Mouse (Mus musculus): Measurements from ENCODE around the gene Cdkal1.
A peak's percentile ranks its signal among the peaks of the same experiment; 100 is the strongest.

The Cdkal1 gene

DNA sequence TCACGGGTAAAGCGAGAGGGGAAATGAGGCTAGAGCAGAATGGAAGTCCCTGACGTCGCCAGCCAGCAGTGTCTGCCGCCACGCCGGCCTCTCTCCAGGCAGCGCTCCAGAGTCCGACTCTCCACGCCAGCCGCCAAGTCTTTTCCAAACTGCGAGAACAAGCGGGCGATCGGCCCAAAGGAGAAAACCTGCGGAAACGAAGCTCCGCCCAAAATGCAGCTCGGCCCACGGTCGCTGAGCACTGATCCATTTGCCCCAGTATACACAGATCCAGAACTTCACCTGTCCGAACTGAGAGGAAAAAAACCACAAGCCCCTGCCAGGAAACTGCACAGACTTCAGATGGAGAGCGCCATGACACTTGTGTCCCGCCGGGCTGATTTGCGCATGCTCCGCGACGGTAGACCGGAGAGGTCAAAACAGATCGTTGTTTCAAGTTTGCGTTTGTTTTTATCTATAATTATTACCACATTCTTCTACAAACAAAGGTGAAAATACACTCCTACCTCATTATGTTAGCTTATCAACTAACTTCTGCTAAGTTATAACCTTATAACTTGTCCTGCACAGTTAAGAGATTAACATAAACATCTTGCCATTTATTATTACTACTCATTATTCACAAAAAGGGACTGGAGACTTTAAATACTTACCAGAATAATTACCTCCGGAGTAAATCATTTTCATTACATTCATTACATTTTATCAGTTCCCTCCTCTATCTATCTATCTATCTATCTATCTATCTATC, at the start of gene Cdkal1:
Gene Cdkal1 (minus strand): TSS at position 394 of the 751 bp plus-strand sequence.
- peak; percentile 76 to 77 for DNase-seq

DNA sequence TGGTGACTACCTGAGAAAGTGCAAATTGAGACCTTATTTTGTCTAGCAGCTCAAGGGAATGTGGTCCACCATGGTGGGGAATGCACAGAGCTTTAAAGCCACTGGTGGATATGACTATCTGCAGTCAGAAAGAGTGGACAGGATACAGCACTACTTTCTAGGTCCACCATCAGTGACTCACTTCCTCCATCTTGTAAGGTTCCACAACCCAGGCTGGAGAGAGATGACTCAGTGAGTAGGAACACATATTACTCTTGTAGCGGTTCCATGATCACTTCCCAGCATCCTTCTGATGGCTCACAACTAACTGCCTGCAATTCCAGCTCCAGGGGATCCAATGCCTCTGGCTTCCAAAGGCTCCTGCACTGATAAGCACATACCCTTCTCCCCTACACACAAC, 47.9 kb upstream of the Cdkal1 start:
- no peak for DNase-seq

DNA sequence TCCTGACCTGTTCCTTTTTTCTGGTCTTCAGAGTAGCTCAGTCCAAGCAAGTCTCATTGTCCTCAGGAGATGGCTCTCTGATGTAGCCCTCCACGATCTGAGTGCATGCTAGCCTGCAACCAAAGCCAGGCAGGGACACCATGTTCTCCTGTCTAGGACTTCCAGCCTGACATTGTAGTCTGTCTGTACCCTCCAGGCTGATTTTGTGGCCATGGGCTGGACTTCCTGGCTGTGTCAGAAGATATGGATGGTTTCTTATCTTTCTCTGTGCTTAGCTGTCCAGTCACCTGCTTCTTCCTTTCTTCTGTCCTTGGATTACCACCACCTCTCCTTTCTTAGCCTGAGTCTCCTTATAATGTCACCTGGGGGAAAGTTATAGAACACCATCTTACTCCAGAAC, 47.2 kb upstream of the Cdkal1 start:
- no peak for DNase-seq

DNA sequence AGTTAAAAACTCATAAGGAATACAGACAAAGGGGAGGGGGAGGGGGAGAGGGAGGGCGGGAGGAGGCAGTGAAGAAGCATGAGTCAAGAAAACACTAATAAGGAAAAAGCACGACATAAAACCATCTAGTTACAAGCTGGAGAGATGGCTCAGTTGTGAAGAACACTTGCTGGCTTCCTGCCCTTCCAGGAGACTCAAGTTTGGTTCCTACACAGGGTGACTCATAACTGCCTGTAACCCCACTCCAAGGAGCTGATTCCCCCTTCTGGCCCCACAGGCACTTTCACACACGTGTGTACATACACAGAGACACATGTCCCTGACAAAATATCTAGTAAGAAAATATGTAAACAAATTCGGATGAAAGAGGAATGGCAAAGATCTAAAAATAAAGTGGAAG, 46.2 kb upstream of the Cdkal1 start:
- DNase-seq, result no peak

DNA sequence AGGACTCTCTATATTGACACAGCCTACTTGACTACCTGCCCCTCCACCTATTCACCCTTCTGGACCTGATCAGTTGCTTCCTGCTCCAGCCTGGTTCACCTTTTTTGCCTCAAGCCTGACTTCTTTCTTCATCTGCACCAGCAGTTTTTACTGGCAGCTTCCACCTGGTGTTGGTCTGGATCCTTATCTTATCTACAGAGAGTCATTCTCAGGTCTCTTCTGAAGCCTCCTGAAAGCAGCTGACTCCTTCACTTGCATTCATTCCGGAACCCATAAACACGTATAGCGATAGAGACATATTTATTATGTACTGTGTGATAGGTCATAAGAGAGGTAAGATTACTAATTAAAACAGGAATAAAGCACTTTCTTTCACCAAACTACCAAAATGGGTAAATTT, 11.3 kb upstream of the Cdkal1 start:
- no peak for DNase-seq

DNA sequence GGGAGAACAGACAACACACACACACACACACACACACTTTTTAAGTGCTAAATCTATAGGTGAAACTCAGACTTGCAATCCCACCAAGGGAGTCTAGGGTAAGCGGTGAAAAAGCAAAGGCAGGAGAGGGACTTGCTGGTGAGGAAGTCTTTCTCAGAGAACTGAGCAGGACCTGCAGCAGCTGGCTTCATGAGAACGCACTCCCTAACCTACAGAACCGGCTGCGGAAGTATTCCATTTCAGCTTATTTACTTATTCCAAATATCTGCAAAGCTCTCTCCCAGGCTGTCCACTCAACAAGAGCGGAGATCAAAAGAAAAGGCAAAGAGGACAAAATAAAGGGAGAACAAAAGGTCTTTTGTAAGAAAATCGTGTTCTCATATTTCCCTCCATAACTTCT, 8.9 kb upstream of the Cdkal1 start:
- DNase-seq, result no peak

DNA sequence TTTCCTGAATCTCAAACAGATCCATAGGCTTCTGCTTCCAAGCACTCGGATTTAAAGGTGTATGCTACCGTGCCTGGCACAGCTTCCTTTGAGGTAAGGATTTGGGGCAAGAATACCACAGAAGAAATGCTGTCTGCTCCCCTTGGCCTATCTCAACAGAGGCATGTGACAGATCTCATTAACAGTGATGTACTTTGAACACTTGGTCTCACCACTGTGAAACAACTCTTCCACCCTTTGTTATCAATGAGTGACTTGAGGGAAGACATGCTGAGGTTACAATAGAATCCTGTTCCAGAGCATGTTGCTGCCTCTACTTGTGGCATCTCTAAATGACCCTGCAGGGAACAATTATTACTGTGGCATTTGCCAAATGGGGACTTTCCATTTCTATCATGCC, 4.6 kb upstream of the Cdkal1 start:
- no peak for DNase-seq

DNA sequence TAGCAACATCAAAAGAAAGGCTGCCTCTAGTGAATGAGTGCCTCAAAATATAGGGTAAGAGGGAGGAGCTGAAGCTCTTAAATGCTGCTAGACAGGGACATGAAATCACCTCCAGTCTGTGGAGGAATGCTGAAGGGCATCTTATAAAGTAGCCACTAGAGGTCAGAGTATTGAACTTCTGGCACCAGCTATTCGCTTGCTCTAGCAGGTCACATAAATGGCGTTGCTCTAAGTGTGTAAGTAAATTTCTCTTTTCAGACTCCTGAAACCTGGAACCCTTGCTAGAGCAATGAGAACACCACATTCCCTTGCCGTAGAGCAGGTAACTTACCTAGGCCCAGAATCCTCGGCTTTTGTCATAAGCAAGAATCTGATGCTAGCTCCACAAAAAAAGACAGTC, 2.0 kb upstream of the Cdkal1 start:
- DNase-seq, result no peak

DNA sequence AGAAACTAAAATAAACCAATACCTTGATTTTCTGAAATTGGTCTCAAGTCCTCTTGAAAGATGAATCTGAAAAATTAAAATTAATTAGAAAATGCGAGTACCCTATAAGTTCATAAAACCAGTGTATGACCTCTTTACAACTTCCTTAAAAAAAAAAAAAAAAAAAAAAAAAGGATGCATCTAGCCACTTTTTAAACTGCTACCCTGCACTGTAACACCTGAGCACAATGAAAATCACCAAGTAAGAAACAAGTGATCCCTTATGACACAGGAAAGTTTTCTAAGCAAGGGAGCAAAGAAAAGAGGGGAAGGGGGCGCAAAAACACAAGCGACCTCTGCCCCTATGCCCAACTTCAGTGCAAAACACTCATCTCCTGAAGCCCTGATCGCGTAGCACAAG, 598 bp downstream of the Cdkal1 start:
- no peak for DNase-seq

DNA sequence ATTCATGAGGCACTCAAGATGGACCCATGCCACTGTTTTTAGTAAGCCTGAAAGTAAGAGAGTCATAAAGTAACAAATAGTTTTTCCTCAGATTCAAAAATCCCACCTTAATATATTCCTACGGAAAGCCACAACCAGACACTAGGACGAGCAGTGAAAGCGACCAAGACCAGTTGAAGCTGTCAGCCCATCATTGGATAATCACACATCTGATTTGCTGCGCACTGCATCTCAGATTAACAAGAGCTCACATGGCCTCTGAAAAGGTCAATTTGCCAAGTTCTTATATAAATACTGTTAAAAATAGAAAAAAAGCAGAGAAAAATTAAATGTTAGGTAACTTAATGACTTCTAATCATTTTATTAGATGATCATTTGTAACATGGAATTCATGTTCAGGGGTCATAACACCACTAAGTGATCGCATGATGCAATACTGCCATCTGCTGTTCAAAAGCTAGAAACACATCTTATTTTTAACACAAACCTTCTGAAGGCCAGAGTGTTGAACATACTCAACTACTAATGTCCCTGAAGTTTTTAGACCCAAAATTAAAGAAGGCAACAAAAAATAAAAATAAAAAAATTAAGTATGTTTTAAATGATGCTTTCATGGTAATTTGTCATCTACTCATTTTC, 16.9 kb downstream of the Cdkal1 start:
- DNase-seq, result no peak

DNA sequence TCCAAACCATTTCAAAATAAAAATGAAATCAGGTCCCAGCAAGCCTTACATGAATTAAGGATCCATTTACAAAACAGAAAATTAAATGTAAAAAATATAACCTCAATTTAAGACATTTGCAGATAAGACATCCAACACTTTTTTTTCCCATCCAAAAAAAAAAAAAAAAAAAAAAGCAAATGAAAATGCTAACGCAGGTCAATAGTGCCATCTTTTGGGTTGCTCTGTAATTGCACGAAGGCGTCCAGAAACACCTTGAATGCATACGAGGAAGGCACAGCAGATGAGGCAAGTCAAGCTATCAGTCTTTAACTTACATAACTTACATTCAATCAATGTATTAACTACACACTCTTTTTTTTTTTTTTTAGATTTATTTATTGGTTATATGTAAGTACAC, 20.3 kb downstream of the Cdkal1 start:
- peak; percentile 20 to 25 for DNase-seq

DNA sequence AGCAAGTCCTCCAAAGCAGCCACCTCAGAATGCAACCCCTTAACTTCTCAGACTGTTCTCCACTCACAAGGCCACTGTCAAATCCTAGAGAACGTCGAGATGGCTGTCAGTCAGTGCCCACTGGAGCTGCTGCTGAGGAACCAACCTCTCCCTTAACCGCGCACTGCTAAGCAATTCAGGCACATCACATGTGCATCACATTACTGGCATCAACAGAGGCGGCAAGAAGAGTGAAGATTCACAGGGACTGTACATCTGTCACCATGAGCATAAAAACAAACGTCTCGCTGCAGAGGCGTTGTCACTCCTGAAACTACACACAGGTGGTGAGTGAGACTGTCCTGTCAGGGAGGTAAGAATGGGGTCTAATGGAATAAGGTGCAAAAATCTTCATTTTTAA, 21.7 kb downstream of the Cdkal1 start:
- no peak for DNase-seq

DNA sequence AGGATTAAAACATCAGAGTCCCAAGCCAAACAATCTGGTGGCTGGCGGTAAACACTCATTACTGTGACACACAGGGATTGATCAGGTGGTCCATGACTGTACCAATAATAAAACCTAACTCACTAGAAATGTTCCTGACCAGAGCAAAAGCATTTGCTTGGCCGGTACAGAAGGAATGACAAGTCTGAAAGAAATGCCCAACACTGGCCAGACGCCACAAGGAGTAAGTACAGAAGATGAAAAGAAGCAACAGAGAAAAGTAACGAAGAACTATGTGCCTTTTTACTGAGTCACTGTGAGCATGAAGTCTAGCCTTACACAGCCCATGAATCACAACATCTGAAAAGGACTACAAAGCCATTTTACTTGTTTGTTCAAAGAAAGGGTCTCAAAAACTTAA, 24.3 kb downstream of the Cdkal1 start:
- no peak for DNase-seq

DNA sequence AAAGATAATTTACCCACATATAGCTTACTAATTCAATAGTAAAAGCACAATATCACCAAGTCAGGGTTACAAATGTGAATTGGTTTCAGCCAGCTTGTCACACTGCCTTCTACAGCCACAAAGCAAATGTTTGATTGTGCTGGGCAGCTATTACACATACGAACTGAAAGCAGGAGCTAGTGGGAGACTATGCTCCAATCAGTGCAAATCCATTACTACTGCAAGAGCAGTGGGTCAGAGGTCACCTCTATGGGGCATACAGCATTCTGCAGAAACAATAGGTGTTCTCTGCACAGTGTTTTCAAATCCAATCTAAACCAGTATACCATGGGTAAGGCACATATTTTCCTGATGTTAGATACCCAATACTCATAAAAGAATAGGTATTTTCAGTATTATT, 27.4 kb downstream of the Cdkal1 start:
- no peak for DNase-seq

DNA sequence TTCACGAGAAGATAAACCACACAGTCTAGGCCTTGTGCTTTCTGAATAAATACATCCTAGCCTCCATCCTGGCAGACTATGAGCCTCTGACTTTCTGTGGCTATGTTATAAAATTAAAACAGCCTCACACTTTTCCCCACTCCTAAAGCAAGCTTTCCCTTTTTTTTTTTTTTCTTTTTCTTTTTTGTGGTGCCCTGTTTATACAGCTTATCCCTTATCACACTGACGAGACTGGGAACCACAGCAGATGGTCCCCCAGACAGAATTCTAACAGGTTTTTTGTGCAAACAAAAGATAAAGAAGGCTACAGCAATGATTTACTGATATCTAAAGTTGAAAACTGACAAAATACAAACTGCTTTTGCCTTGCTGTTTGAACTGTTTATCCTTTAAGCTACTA, 29.0 kb downstream of the Cdkal1 start:
- DNase-seq, result no peak

DNA sequence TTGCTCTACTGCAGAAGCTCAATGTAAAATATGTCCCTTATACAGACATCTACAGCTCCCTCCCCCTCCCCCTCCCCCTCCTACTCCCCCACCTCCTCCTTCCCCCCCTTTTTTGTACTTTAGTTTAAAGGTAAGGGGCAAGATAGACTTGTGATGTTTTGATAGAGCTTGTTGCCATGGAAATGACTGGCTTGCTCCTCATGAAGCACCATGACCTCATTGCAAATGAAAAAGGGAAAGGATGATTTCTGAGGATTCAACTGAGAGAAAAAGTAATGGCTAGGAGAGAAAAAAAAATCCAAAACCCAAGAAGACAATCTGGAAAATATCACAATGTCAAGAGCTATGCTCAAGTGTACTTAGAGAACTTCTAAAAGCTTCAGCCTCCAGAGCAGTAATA, 29.4 kb downstream of the Cdkal1 start:
- no peak for DNase-seq

DNA sequence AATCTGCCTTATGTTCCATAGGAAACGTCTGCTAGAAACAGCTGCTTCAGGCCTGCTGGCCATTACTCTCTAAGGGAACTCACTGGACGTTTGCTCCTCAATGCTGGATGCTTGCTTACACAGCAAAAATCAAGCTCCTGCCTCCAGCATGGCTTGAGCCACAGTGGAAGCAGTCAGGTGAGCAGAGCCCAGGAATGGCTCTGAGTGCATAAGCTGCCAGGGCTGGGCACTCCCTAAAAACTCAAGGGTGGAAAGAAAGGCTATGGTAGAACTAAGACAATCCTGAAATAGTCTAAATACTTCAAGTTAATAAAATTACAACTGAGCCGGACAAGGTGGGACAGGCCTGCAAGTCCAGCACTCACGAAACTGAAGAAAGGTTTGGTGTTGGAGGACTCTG, 30.7 kb downstream of the Cdkal1 start:
- no peak for DNase-seq

DNA sequence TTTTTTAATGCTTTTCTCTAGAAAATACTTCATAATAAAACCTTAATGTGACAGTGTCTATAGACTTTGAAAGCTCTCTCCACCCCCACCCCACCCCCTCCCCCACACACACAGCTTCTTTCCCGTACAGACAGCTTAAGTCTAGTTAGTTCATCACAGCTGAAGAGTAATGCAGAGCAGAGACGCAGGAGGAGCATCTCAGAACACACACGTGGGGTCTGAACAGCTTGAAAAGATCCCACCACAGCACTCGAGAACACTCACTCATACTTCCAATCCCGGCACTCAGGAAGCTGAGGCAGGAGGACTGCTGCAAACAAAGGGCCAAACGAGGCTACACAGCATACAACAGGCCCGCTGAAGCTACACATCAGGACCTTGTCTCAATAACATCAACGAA, 31.1 kb downstream of the Cdkal1 start:
- DNase-seq, result no peak

DNA sequence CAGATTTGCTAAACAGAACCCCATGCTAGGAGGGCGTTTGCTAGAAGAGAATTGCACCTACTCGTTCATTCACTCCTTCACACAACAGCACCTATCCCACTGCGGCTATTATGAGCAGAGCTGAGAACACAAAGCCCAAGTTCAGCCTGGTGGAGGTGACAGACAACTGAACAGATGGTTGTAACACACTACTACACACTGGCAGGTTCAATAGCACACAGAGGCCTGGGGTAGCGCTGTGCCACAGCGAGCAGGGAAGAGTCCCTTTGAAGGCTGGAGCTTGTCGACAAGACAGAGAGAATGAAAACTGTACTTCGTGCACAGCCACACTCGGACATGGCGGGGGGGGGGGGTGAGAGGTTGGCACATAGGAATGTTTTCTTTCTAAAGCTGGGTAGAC, 31.6 kb downstream of the Cdkal1 start:
- peak; percentile 7 to 22 for DNase-seq

DNA sequence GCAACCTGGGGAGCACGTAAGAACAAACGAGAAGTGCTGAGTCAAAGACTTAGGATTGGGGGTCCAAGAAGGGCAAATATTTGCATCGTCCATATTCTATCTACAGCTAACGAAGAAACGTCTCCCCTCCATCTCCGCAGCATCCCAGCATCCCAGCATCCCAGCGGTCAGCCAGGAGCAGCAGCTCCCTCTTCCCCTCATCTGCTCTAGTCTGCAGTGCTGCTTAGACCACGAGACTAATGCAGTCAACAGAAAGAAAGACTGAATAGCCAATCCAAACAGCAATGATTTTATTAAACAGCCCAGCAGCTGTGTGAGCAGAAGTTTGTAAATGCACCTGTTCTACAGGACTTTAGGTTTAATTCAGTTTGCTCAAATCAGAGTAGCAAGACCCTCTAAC, 32.0 kb downstream of the Cdkal1 start:
- DNase-seq, result no peak

DNA sequence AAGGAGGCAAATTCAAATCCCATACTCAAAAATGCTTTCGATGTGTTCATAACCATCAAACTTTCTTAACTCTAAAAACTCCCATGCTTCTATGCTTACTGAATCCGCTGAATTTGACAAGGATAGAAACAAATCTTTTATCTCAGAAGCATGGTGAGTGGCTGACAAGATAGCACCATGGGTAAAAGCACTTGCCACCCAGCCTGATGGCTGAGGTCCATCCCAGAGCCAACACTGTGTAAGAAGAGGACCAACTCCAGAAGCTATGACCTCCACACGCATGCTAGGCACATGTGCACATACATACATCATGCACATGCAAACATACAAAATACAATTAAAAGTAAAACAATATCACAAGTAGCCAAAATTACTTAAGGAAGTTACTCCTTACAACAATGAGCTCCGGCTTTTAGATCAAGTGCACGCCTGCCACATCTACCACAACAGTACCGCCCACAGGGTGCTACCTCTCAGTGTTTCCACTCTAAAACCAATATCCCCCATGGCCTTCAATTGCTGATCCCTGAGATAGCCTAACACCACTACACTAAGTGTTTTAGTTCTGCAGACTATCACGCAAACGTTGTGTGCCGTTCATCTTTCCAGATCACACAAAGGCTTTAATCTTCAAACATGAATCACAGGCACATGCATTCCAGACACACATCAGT, 35.4 kb downstream of the Cdkal1 start:
- no peak for DNase-seq

DNA sequence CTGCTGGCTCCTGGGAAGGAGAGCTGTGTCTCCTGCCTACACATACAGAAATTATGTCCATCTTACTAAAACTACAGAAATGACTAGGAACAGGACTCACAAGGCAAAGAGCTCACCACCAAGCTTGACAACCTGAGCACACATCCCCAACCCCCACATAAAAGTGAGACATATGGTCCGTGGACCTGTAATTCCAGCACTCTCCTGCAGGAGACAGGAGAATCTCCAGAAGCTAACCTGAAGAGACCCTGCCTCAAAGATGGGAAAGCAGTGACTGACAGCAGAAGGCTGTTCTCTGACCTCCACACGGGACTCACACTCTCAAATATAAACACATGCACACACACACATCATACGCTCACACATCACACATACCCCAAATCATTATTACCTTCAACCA, 36.3 kb downstream of the Cdkal1 start:
- peak; percentile 20 to 25 for DNase-seq

DNA sequence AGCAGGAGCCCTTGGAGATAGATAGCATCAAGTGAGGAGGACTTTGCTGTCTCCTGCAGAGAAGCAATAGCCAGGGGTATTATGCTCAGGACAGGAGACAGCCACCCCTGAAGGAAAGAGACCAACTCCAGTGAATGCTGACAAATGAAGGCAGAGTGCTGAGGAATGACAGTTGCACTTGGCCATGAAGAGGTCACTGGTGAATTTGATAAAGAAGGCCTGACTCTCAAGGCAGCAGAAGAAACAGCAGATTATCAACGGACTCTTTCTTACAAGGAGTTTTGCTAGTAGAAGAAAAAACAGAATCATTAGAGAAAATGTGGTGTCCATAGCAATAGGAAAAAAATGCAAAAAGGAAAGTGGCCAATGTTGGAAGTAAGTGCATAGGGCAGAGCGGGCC, 37.2 kb downstream of the Cdkal1 start:
- no peak for DNase-seq

DNA sequence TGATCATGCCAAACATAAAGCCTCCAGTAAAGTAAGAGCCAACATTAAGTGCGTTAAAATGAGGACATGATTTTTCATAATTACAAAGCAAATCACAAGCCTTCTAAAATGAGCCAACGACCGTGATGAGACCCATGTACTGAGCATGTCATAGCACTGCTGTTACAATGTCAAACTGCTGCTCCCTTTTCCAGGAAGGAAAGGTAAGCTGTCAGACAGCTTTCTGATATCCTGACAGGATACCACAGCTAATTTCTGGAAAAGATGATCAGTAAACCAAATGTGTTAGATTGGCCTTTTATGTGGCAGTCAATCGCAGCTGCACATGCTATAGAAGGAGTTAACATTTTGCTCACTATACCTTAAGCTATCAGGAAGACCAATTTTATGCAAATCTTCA, 44.7 kb downstream of the Cdkal1 start:
- no peak for DNase-seq

Measured in thymus, postnatal 36 days (tissue).